Mouse (Mus musculus): ENCODE data around the gene Fam81a.

Fam81a gene

GRCm38 (mm10) chr9:70142460-70142859 lies at the start of gene Fam81a:
Fam81a (minus strand) TSS chr9:70142560.
- no peak for DNase-seq (ENCODE audit: low spot score)

GRCm38 (mm10) chr9:70182639-70183038 lies 40.3 kb upstream of the Fam81a start:
- no peak for DNase-seq (ENCODE audit: low spot score)

- no peak for DNase-seq (ENCODE audit: low spot score)
Observed at GRCm38 (mm10) chr9:70181719-70182118, 39.4 kb upstream of the Fam81a start.

GRCm38 (mm10) chr9:70176291-70176690 lies 33.9 kb upstream of the Fam81a start:
- DNase-seq (ENCODE audit: low spot score): no peak

DNA sequence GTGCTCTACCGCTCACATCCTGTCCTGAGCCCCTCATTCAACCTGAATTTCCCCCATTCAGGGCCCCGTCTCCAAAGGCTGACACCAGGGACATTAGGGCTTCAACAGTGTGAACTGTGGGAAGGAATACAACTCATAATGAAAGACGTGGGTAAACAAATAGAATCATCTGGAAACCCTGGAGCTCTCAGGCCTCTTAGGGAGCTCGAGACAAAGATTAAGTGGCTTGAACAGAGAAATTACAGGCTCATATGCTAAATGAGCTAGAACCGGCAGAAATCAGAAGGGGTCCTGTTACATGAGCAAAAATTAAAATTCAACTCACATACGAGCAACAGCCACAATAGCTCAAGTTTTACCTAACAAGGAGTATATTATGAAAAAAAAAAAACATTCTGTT lies 32.5 kb upstream of the Fam81a start:
- DNase-seq (ENCODE audit: low spot score): no peak

DNA sequence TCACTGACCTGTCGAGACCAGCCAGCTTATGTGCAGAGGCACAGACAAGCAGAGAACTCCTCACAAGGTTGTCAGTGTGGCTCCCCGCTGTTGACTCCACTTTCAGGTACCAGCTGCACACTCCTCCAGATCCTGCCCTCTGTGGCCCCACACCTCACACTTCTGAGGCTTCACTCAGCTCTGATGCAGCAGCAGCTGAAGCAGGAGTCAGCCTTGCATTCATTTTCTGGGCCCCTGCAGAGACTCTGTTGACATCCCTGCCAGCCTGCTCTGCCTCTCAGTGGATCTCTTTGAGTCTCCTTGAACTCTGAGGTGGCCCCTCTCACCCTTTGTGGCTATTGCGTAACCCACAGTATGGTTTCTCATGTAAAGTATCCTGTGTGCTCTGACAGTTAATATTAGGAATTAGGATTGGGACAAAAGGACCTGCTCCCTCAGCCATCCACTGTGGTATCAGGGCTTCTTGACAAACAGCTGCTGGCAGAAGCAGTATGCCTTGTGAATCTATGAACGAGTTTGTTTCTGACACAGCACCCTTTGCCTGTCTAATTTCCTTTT lies 32.0 kb upstream of the Fam81a start:
- no peak for DNase-seq (ENCODE audit: low spot score)

- DNase-seq (ENCODE audit: low spot score): no peak
Observed at GRCm38 (mm10) chr9:70168973-70169372, 26.6 kb upstream of the Fam81a start.

DNA sequence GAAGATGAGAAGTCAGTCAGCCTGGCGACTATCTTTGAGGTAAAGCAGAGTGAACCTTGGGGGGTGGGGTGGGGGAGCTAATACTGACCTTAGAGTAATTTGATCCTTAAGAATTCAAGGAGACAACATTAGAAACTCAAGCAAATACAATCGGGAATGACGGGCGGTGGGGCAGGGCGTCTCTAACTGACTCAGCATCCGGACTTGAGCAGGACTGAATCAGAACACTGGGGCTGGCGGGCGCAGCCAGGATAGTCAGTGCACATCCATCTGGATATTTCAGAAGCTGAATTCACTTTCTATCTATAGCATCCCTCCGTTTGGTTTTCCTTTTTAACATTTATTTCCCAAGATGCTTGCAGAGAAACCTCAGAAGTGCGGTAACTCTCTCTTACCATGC lies 17.7 kb upstream of the Fam81a start:
- DNase-seq (ENCODE audit: low spot score): peak; percentile 32

GRCm38 (mm10) chr9:70147618-70148017 lies 5.3 kb upstream of the Fam81a start:
- DNase-seq (ENCODE audit: low spot score): no peak

- no peak for DNase-seq (ENCODE audit: low spot score)
Observed at GRCm38 (mm10) chr9:70145426-70145825, 3.1 kb upstream of the Fam81a start.

GRCm38 (mm10) chr9:70143326-70143725 lies 966 bp upstream of the Fam81a start:
- DNase-seq (ENCODE audit: low spot score): no peak

GRCm38 (mm10) chr9:70141885-70142326 lies 454 bp downstream of the Fam81a start:
- DNase-seq (ENCODE audit: low spot score): no peak

- DNase-seq (ENCODE audit: low spot score): peak; percentile 86
Observed at GRCm38 (mm10) chr9:70140871-70141796, 1.2 kb downstream of the Fam81a start.

DNA sequence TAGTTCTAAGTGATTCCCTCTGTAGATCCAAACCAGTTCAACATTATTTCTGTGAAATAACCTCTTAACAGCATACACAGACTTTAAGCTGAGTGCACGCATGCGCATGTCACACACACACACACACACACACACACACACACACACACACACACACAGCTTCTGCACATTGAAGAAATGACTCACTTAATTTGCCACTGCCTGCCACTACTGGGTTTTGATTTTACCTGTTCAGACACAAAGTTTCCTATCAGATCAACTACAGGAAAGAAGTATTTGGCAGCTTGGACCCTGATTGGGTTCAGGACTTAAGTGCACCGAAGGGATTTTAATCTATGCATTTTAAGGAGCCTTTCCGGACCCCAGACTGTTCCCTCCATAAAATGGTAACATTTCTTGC lies 2.0 kb downstream of the Fam81a start:
- peak; percentile 26 for DNase-seq (ENCODE audit: low spot score)

GRCm38 (mm10) chr9:70139331-70139885 lies 3.0 kb downstream of the Fam81a start:
- DNase-seq (ENCODE audit: low spot score): no peak

- no peak for DNase-seq (ENCODE audit: low spot score)
Observed at GRCm38 (mm10) chr9:70138511-70138910, 3.8 kb downstream of the Fam81a start.

- no peak for DNase-seq (ENCODE audit: low spot score)
Observed at GRCm38 (mm10) chr9:70137991-70138390, 4.4 kb downstream of the Fam81a start.

DNA sequence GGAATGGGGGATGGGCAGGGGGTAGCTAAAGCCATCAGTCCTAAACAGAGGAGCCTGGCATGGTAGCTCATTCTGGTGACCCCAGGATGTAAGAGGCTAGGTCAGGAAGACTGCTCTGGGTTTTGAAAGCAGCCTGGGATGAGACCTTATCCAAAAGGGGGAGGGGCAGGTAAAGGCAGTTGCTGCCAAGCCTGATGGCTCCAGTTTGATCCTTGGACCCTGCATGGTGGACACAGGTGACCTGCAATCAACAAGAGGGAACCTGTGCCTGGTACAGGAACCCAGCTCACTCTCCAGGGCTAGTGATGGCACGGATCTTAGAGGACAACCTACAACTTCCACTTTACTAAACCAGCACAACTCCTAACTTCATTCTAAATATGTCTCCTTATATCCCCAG lies 7.2 kb downstream of the Fam81a start:
- DNase-seq (ENCODE audit: low spot score): no peak

- DNase-seq (ENCODE audit: low spot score): no peak
Observed at GRCm38 (mm10) chr9:70134716-70135115, 7.6 kb downstream of the Fam81a start.

DNA sequence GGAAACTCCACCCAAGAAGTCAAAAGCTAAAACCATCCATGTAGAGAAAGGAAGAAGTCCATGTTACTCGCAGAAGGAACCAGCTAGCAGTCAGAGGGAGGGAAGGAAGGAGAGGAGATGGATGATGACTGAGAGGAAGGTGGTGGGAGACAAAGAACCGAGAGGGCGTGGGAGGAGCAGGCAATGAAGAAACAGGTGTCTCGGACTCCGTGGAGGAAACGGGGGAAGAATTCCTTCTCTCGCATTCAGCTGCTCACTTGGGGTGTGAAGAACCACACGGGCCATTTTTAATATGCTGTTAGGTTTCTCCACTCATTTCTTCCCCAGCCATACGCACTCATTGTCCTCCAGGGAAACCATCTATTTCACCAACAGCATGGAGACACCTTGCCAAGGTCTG lies 8.1 kb downstream of the Fam81a start:
- DNase-seq (ENCODE audit: low spot score): peak; percentile 21

- no peak for DNase-seq (ENCODE audit: low spot score)
Observed at GRCm38 (mm10) chr9:70130786-70131185, 11.6 kb downstream of the Fam81a start.

GRCm38 (mm10) chr9:70111869-70112286 lies 30.5 kb downstream of the Fam81a start:
- DNase-seq (ENCODE audit: low spot score): no peak

DNA sequence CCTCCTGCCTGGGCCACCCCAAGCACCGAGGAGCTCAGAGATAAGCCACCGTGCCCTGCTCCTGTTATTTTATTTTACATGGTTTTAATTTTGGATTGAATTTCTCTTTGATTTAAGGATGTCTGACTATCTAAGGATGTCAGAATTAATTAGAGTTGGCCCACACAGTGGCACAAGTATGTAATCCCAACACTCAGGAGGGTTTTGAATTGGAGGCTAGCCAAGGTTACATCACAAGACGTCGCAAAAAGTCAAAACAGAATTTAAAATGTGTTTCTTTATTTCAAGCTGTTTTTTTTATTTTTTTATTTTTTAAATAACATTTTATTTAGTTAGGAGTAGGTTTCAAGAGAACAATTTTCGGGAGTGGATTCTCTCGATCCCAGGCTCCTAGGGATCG lies 31.5 kb downstream of the Fam81a start:
- DNase-seq (ENCODE audit: low spot score): no peak

Data from layer of hippocampus, adult 11-12 months (tissue).